Mouse (Mus musculus) heart, embryonic 16.5 days (tissue): ENCODE results near the gene Zfp618. TPM values are rescaled to one million over a fixed set of nuclear protein-coding genes. Genes with fewer than 3 reads are reported as not detected.

Source experiments
- ATAC-seq: fragments of 200-750 bp; cut with Nextera tagmentation; replicated peaks from 2 replicates; pipeline ENCODE4 v1.8.0; 2017; ENCODE audit warnings: moderate number of reproducible peaks; ENCODE audit not compliant: insufficient read depth, low FRiP score; ENCODE audit errors: extremely low read depth
- H3K27ac ChIP-seq: fragments of 300-500 bp; sonication (generic); 2 replicates; pipeline ENCODE4 v1.5.1; 2014; ENCODE audit warnings: mild to moderate bottlenecking, low read length, control low read depth, moderate library complexity
- H3K27me3 ChIP-seq: fragments of 300-500 bp; sonication (generic); 2 replicates; pipeline ENCODE4 v1.6.1; 2014; ENCODE audit warnings: low read length, mixed read lengths; ENCODE audit not compliant: control insufficient read depth, insufficient read depth
- H3K36me3 ChIP-seq: fragments of 300-500 bp; sonication (generic); 2 replicates; pipeline ENCODE4 v1.6.1; 2014; ENCODE audit not compliant: control insufficient read depth, insufficient read depth
- H3K4me1 ChIP-seq: fragments of 300-500 bp; sonication (generic); 2 replicates; pipeline ENCODE4 v1.6.1; 2014; ENCODE audit warnings: low read length, mixed read lengths; ENCODE audit not compliant: control insufficient read depth, insufficient read depth
- H3K4me2 ChIP-seq: fragments of 300-500 bp; sonication (generic); 2 replicates; pipeline ENCODE4 v1.6.1; 2014; ENCODE audit warnings: low read depth, mild to moderate bottlenecking, control low read depth, low read length
- H3K4me3 ChIP-seq: fragments of 300-500 bp; sonication (generic); 2 replicates; pipeline ENCODE4 v1.5.1; 2014; ENCODE audit warnings: mild to moderate bottlenecking, control low read depth, low read length
- H3K9ac ChIP-seq: fragments of 300-500 bp; sonication (generic); 2 replicates; pipeline ENCODE4 v1.6.1; 2014; ENCODE audit warnings: low read length, control low read depth
- H3K9me3 ChIP-seq: fragments of 300-500 bp; sonication (generic); replicated peaks from 2 replicates; pipeline ENCODE4 v1.6.1; 2016; ENCODE audit warnings: low read length; ENCODE audit not compliant: control insufficient read depth
- WGBS: fragments of 180-500 bp; shearing (Covaris S2); extraction: QIAGEN DNeasy Blood & Tissue Kit; methylation state at CpG from one replicate; pipeline ENCODE4 v1.1.7; 2014; 5-methylcytosine and 5-hydroxymethylcytosine counted together
- polyA plus RNA-seq: library from polyadenylated mRNA; unstranded; fragments of >200 nt; fragmentation: Nextera tagmentation; extraction: Ambion mirVana; gene quantifications from 2 replicates; pipeline ENCODE4 v1.2.1, GENCODE M21; 2015

Zfp618 gene
- polyA plus RNA-seq, 1 experiment from 2014 or later = 12.5 TPM

GRCm38 (mm10) chr4:63005446-63006185 is 40.2 kb downstream of the Zfp618 start:
- Histone ChIP-seq H3K4me1 (peaks cover 18% of the 10 kb centered on the region), H3K4me3 (no peak overlapping the region), H3K9me3 (no peaks in the 10 kb centered on the region), H3K9ac (peak overlapping the region; percentile 18; the same call in 1 of the 2 replicates), H3K4me2 (no peak overlapping the region), H3K27ac (peak overlapping the region; percentile 89), H3K36me3 (no peaks in the 10 kb centered on the region), H3K27me3 (no peaks in the 10 kb centered on the region)
- whole genome bisulfite sequencing = 65% methylated on average over 10 of the region's 10 CpGs
- ATAC-seq = 0 out of 2 replicates have a peak, but pooled peaks have one; percentile 10

GRCm38 (mm10) chr4:63006198-63007155 is 41.1 kb downstream of the Zfp618 start:
- 69% methylated on average over 7 of the region's 7 CpGs for WGBS

GRCm38 (mm10) chr4:63008206-63008605 is 42.8 kb downstream of the Zfp618 start:
- Histone ChIP-seq H3K27ac (no peak overlapping the region), H3K27me3 (no peaks in the 10 kb centered on the region), H3K4me1 (peaks cover 18% of the 10 kb centered on the region), H3K9ac (no peak overlapping the region), H3K9me3 (peaks cover 2% of the 10 kb centered on the region; the same call in 1 of the 2 replicates), H3K4me2 (no peak overlapping the region), H3K36me3 (no peaks in the 10 kb centered on the region), H3K4me3 (no peak overlapping the region)
- WGBS = 89% methylated on average over 9 of the region's 9 CpGs
- no peak for ATAC-seq

More at GRCm38 (mm10) chr4:63006198-63007155, 41.1 kb downstream of the Zfp618 start:
- Histone ChIP-seq H3K9me3 (no peaks in the 10 kb centered on the region), H3K4me3 (no peak overlapping the region), H3K4me1 (peaks cover 18% of the 10 kb centered on the region), H3K27me3 (no peaks in the 10 kb centered on the region), H3K27ac (peak overlapping the region; percentile 89), H3K36me3 (no peaks in the 10 kb centered on the region), H3K9ac (no peak overlapping the region; the same call in 1 of the 2 replicates), H3K4me2 (no peak overlapping the region)
- ATAC-seq = peak; percentile 78

- H3K9ac ChIP-seq = no peak overlapping the region
- peaks cover 5% of the 10 kb centered on the region; the same call in 1 of the 2 replicates for H3K9me3 ChIP-seq
- peaks cover 18% of the 10 kb centered on the region for H3K4me1 ChIP-seq
- 77% methylated on average over 3 of the region's 3 CpGs for WGBS
- no peak overlapping the region for H3K27ac ChIP-seq
- H3K4me3 ChIP-seq = no peak overlapping the region
- no peaks in the 10 kb centered on the region for H3K27me3 ChIP-seq
- ATAC-seq = no peak
- H3K4me2 ChIP-seq = no peak overlapping the region
- 0 out of 2 replicates have a peak, but pooled peaks cover 2% of the 10 kb centered on the region for H3K36me3 ChIP-seq
Observed at GRCm38 (mm10) chr4:63008822-63009221, 43.4 kb downstream of the Zfp618 start.

- no peak overlapping the region for H3K4me3 ChIP-seq
- H3K36me3 ChIP-seq = 0 out of 2 replicates have a peak, but pooled peaks cover 2% of the 10 kb centered on the region
- no peak overlapping the region for H3K27ac ChIP-seq
- no peak for ATAC-seq
- H3K4me2 ChIP-seq = no peak overlapping the region
- 77% methylated on average over 1 of the region's 1 CpGs for WGBS
- H3K4me1 ChIP-seq = peaks cover 18% of the 10 kb centered on the region
- H3K9ac ChIP-seq = no peak overlapping the region
- H3K9me3 ChIP-seq = peaks cover 6% of the 10 kb centered on the region; the same call in 1 of the 2 replicates
- no peaks in the 10 kb centered on the region for H3K27me3 ChIP-seq
Observed at GRCm38 (mm10) chr4:63009821-63010220, 44.4 kb downstream of the Zfp618 start.

- Histone ChIP-seq H3K4me2 (no peak overlapping the region), H3K4me1 (peaks cover 18% of the 10 kb centered on the region), H3K27ac (no peak overlapping the region), H3K27me3 (no peaks in the 10 kb centered on the region), H3K9ac (no peak overlapping the region), H3K36me3 (0 out of 2 replicates have a peak, but pooled peaks cover 2% of the 10 kb centered on the region), H3K4me3 (no peak overlapping the region), H3K9me3 (peaks cover 7% of the 10 kb centered on the region; the same call in 1 of the 2 replicates)
- WGBS = 75% methylated on average over 4 of the region's 4 CpGs
- no peak for ATAC-seq
Observed at GRCm38 (mm10) chr4:63010226-63010625, 44.9 kb downstream of the Zfp618 start.

- Histone ChIP-seq H3K9me3 (peaks cover 3% of the 10 kb centered on the region; the same call in 1 of the 2 replicates), H3K9ac (no peak overlapping the region), H3K27ac (no peak overlapping the region), H3K4me2 (no peak overlapping the region), H3K4me3 (no peak overlapping the region), H3K27me3 (no peaks in the 10 kb centered on the region), H3K36me3 (no peaks in the 10 kb centered on the region), H3K4me1 (peaks cover 5% of the 10 kb centered on the region; the same call in 1 of the 2 replicates)
- ATAC-seq = no peak
- 91% methylated on average over 10 of the region's 10 CpGs for WGBS
Observed at GRCm38 (mm10) chr4:63018616-63019015, 53.2 kb downstream of the Zfp618 start.

GRCm38 (mm10) chr4:63019428-63019858 is 54.1 kb downstream of the Zfp618 start:
- no peak overlapping the region for H3K4me3 ChIP-seq
- H3K4me1 ChIP-seq = peaks cover 5% of the 10 kb centered on the region; the same call in 1 of the 2 replicates
- no peak overlapping the region for H3K4me2 ChIP-seq
- ATAC-seq = no peak
- H3K27me3 ChIP-seq = no peaks in the 10 kb centered on the region
- H3K36me3 ChIP-seq = no peaks in the 10 kb centered on the region
- peaks cover 2% of the 10 kb centered on the region; the same call in 1 of the 2 replicates for H3K9me3 ChIP-seq
- WGBS = 80% methylated on average over 4 of the region's 4 CpGs
- H3K27ac ChIP-seq = no peak overlapping the region
- no peak overlapping the region for H3K9ac ChIP-seq
